Mouse (Mus musculus): ENCODE results near the gene Slc22a23. TPM values are rescaled to one million over a fixed set of nuclear protein-coding genes. Genes with fewer than 3 reads are reported as not detected.
A peak's percentile ranks its signal among the peaks of the same experiment; 100 is the strongest.

Slc22a23 gene
- total and polyA plus RNA-seq, 3 experiments, result 11.1 to 14.2 (median 12.2) TPM

- Histone ChIP-seq H3K4me1 (ENCODE audit: control insufficient read depth, insufficient read depth, low read length) (peaks cover 1% of the 10 kb centered on the region; the same call in 1 of the 2 replicates), H3K9ac (ENCODE audit: low read depth, low read length) (peak overlapping the region; percentile 26), H3K27ac (peak overlapping the region; percentile 97), H3K79me2 (replicated peaks; ENCODE audit: control insufficient read depth, insufficient read depth, low read length) (no peaks in the 10 kb centered on the region), H3K4me3 (peak overlapping the region; percentile 94), H3K27me3 (ENCODE audit: control insufficient read depth, insufficient read depth, low read length) (no peaks in the 10 kb centered on the region), H3K36me3 (ENCODE audit: control insufficient read depth, insufficient read depth, low read length) (no peaks in the 10 kb centered on the region)
- 31% methylated on average over 12 of the region's 12 CpGs for WGBS
- no peak for DNase-seq
- TF ChIP-seq CTCF (IDR thresholded peaks at IDR 0.05) (no peak), POLR2A (IDR thresholded peaks at IDR 0.05; ENCODE audit: insufficient read depth, low read depth, low read length) (no peak), EP300 (IDR thresholded peaks at IDR 0.05; ENCODE audit: insufficient read depth, low read depth, low read length) (no peak)
- intact Hi-C loops (cut with DNase I), result no loop called here
Measured at GRCm38 (mm10) chr13:34163304-34163975, 181.5 kb downstream of the Slc22a23 start.

GRCm38 (mm10) chr13:34162491-34163303 lies 182.3 kb downstream of the Slc22a23 start, which contains the start of gene Psmg4:
Gene Psmg4, plus strand, starts transcription at chr13:34162964.
- 3% methylated on average over 44 of the region's 44 CpGs for WGBS
- TF ChIP-seq POLR2A (IDR thresholded peaks at IDR 0.05; ENCODE audit: insufficient read depth, low read depth, low read length), result peak; percentile 79
- no peak; the same call in 1 of the 2 replicates for TF ChIP-seq EP300 (IDR thresholded peaks at IDR 0.05; ENCODE audit: insufficient read depth, low read depth, low read length)
- no peak for TF ChIP-seq CTCF (IDR thresholded peaks at IDR 0.05)
- intact Hi-C loops (cut with DNase I), result no loop called here

GRCm38 (mm10) chr13:34159926-34160325 lies 185.1 kb downstream of the Slc22a23 start:
- Histone ChIP-seq H3K79me2 (replicated peaks; ENCODE audit: control insufficient read depth, insufficient read depth, low read length) (no peaks in the 10 kb centered on the region), H3K4me3 (no peak overlapping the region), H3K27ac (no peak overlapping the region), H3K4me1 (ENCODE audit: control insufficient read depth, insufficient read depth, low read length) (peaks cover 1% of the 10 kb centered on the region; the same call in 1 of the 2 replicates), H3K27me3 (ENCODE audit: control insufficient read depth, insufficient read depth, low read length) (no peaks in the 10 kb centered on the region), H3K36me3 (ENCODE audit: control insufficient read depth, insufficient read depth, low read length) (no peaks in the 10 kb centered on the region), H3K9ac (ENCODE audit: low read depth, low read length) (no peak overlapping the region)
- 76% methylated on average over 1 of the region's 1 CpGs for WGBS
- DNase-seq, result no peak
- TF ChIP-seq POLR2A (IDR thresholded peaks at IDR 0.05; ENCODE audit: insufficient read depth, low read depth, low read length) (no peak), EP300 (IDR thresholded peaks at IDR 0.05; ENCODE audit: insufficient read depth, low read depth, low read length) (no peak), CTCF (IDR thresholded peaks at IDR 0.05) (no peak)
- intact Hi-C loops (cut with DNase I), result loop anchor here (5.0 kb wide), 1 partner anchor 198 kb away; the partner anchor contains the start of gene Nqo2

More at GRCm38 (mm10) chr13:34162491-34163303, 182.3 kb downstream of the Slc22a23 start, which contains the start of gene Psmg4:
- H3K9ac ChIP-seq (ENCODE audit: low read depth, low read length), result peak within 1 kb of the TSS; percentile 81
- no peaks in the 10 kb centered on the region for H3K79me2 ChIP-seq (replicated peaks; ENCODE audit: control insufficient read depth, insufficient read depth, low read length)
- no peaks in the 10 kb centered on the region for H3K36me3 ChIP-seq (ENCODE audit: control insufficient read depth, insufficient read depth, low read length)
- peak; percentile 94 to 96 for DNase-seq
- H3K27me3 ChIP-seq (ENCODE audit: control insufficient read depth, insufficient read depth, low read length), result no peaks in the 10 kb centered on the region
- peaks cover 1% of the 10 kb centered on the region; the same call in 1 of the 2 replicates for H3K4me1 ChIP-seq (ENCODE audit: control insufficient read depth, insufficient read depth, low read length)
- H3K27ac ChIP-seq, result peak within 1 kb of the TSS; percentile 97
- peak within 1 kb of the TSS; percentile 94 for H3K4me3 ChIP-seq

- Histone ChIP-seq H3K79me2 (replicated peaks; ENCODE audit: control insufficient read depth, insufficient read depth, low read length) (no peaks in the 10 kb centered on the region), H3K27me3 (ENCODE audit: control insufficient read depth, insufficient read depth, low read length) (no peaks in the 10 kb centered on the region), H3K36me3 (ENCODE audit: control insufficient read depth, insufficient read depth, low read length) (no peaks in the 10 kb centered on the region), H3K4me3 (no peak overlapping the region), H3K27ac (no peak overlapping the region), H3K4me1 (ENCODE audit: control insufficient read depth, insufficient read depth, low read length) (peaks cover 3% of the 10 kb centered on the region), H3K9ac (ENCODE audit: low read depth, low read length) (no peak overlapping the region)
- intact Hi-C loops (cut with DNase I), result loop anchor here (5.0 kb wide), 1 partner anchor 195 kb away; the partner anchor contains the start of gene Nqo2
- WGBS, result 88% methylated on average over 3 of the region's 3 CpGs
- no peak for TF ChIP-seq POLR2A (IDR thresholded peaks at IDR 0.05; ENCODE audit: insufficient read depth, low read depth, low read length)
- TF ChIP-seq CTCF (IDR thresholded peaks at IDR 0.05), result no peak
- no peak for TF ChIP-seq EP300 (IDR thresholded peaks at IDR 0.05; ENCODE audit: insufficient read depth, low read depth, low read length)
- DNase-seq, result no peak
Measured at GRCm38 (mm10) chr13:34157596-34158157, 187.3 kb downstream of the Slc22a23 start.

GRCm38 (mm10) chr13:34156840-34157185 lies 188.2 kb downstream of the Slc22a23 start:
- Histone ChIP-seq H3K27me3 (ENCODE audit: control insufficient read depth, insufficient read depth, low read length) (no peaks in the 10 kb centered on the region), H3K9ac (ENCODE audit: low read depth, low read length) (no peak overlapping the region), H3K4me1 (ENCODE audit: control insufficient read depth, insufficient read depth, low read length) (peaks cover 2% of the 10 kb centered on the region), H3K36me3 (ENCODE audit: control insufficient read depth, insufficient read depth, low read length) (no peaks in the 10 kb centered on the region), H3K79me2 (replicated peaks; ENCODE audit: control insufficient read depth, insufficient read depth, low read length) (no peaks in the 10 kb centered on the region), H3K27ac (no peak overlapping the region), H3K4me3 (no peak overlapping the region)
- 53% methylated on average over 2 of the region's 2 CpGs for WGBS
- TF ChIP-seq EP300 (IDR thresholded peaks at IDR 0.05; ENCODE audit: insufficient read depth, low read depth, low read length) (no peak), POLR2A (IDR thresholded peaks at IDR 0.05; ENCODE audit: insufficient read depth, low read depth, low read length) (no peak), CTCF (IDR thresholded peaks at IDR 0.05) (no peak)
- DNase-seq, result no peak
- intact Hi-C loops (cut with DNase I), result loop anchor here (5.0 kb wide), 1 partner anchor 195 kb away; the partner anchor contains the start of gene Nqo2
